In genomic region chr15:99819621-99820279, GRCm38 (mm10) we compare ENCODE assay signal across 8 mouse cellular contexts. TPM values are rescaled to one million over a fixed set of nuclear protein-coding genes. Genes with fewer than 3 reads are reported as not detected.
A peak's percentile ranks its signal among the peaks of the same experiment; 100 is the strongest.
DNase-seq lines count a peak whose midpoint lies in the region; ATAC-seq lines count a peak whose summit lies in the region.

No protein-coding gene starts in this region.

- 24% methylated on average over 14 of the region's 14 CpGs for WGBS in embryonic facial prominence, embryonic 11.5 days
- 8% methylated on average over 14 of the region's 14 CpGs for WGBS in heart, embryonic 12.5 days

- no peaks in the 10 kb centered on the region for H3K4me1 ChIP-seq in embryonic facial prominence, embryonic 11.5 days (ENCODE audit: control insufficient read depth, insufficient read depth, low read length)
- H3K4me1 ChIP-seq in heart, embryonic 12.5 days (replicated peaks), result peaks cover 24% of the 10 kb centered on the region

- H3K4me3 ChIP-seq in embryonic facial prominence, embryonic 11.5 days (ENCODE audit: low read depth, low read length), result peak overlapping the region; percentile 64
- peak overlapping the region; percentile 67 for H3K4me3 ChIP-seq in heart, embryonic 12.5 days

- ATAC-seq in embryonic facial prominence, embryonic 11.5 days (replicated peaks; ENCODE audit: insufficient number of reproducible peaks, low FRiP score, low TSS enrichment, low read depth), result peak; percentile 73; the same call in 1 of the 2 replicates
- peak; percentile 75 for ATAC-seq in heart, embryonic 12.5 days (ENCODE audit: insufficient number of reproducible peaks, low FRiP score)
- peak; percentile 63 for ATAC-seq in megakaryocyte progenitor cell, adult 5-6 weeks (replicated peaks; ENCODE audit: poor library complexity)

- H3K9ac ChIP-seq in embryonic facial prominence, embryonic 11.5 days (replicated peaks; ENCODE audit: low read length), result peak overlapping the region; percentile 78
- H3K9ac ChIP-seq in heart, embryonic 12.5 days, result peak overlapping the region; percentile 85

- DNase-seq in MEL-GATA-1-ER (ENCODE audit: extremely low read depth, low read depth), result peak; percentile 65
- peak; percentile 80 for DNase-seq in embryonic facial prominence, embryonic 11.5 days (ENCODE audit: low spot score)
- peak; percentile 49 to 63 for DNase-seq in kidney, postnatal 36 days
- peak; percentile 59 to 69 for DNase-seq in urinary bladder, postnatal 4 days (ENCODE audit: low spot score in 2 of 2)
- no peak for DNase-seq in layer of hippocampus, postnatal 10 days (ENCODE audit: low spot score in 2 of 2)
- DNase-seq in testis, postnatal 14 days (ENCODE audit: low spot score), result no peak

- H3K27me3 ChIP-seq in embryonic facial prominence, embryonic 11.5 days (ENCODE audit: control insufficient read depth, insufficient read depth, low read length), result no peaks in the 10 kb centered on the region
- H3K27me3 ChIP-seq in heart, embryonic 12.5 days (replicated peaks), result no peaks in the 10 kb centered on the region

- H3K27ac ChIP-seq in embryonic facial prominence, embryonic 11.5 days (replicated peaks; ENCODE audit: low read depth, low read length), result peak overlapping the region; percentile 97
- peak overlapping the region; percentile 92 for H3K27ac ChIP-seq in heart, embryonic 12.5 days (ENCODE audit: poor library complexity, severe bottlenecking)

- peaks cover 3% of the 10 kb centered on the region for H3K36me3 ChIP-seq in embryonic facial prominence, embryonic 11.5 days (replicated peaks; ENCODE audit: control insufficient read depth, insufficient read depth, low read depth, low read length)
- H3K36me3 ChIP-seq in heart, embryonic 12.5 days, result peaks cover 19% of the 10 kb centered on the region

- H3K4me2 ChIP-seq in embryonic facial prominence, embryonic 11.5 days (ENCODE audit: low read depth, low read length), result peak overlapping the region; percentile 64
- H3K4me2 ChIP-seq in heart, embryonic 12.5 days, result peak overlapping the region; percentile 85

- 0 out of 2 replicates have a peak, but pooled peaks cover 2% of the 10 kb centered on the region for H3K9me3 ChIP-seq in embryonic facial prominence, embryonic 11.5 days (replicated peaks; ENCODE audit: control insufficient read depth, low read length)
- H3K9me3 ChIP-seq in heart, embryonic 12.5 days (replicated peaks), result no peaks in the 10 kb centered on the region; the same call in 1 of the 2 replicates

RNA-seq across cellular contexts. Expression of gene Cers5, which starts 47.1 kb away (rescaled TPM):
- 64.6 and 70.2 TPM in 2 replicates for polyA plus RNA-seq in embryonic facial prominence, embryonic 11.5 days (2014; fragmentation: Nextera tagmentation; extraction: Ambion mirVana)
- polyA plus RNA-seq in heart, embryonic 12.5 days (2016; fragmentation: Nextera tagmentation; extraction: Ambion mirVana), result 53.9 and 55.4 TPM in 2 replicates
- total RNA-seq in megakaryocyte progenitor cell, adult 5-6 weeks (2015), result 42.9 and 49.4 TPM in 2 replicates
- 20.6 and 23.0 TPM in 2 replicates for total RNA-seq in megakaryocyte progenitor cell, adult 5-6 weeks (2017)
- 10 to 100 TPM; 39.0 to 44.3 TPM for total RNA-seq in layer of hippocampus, postnatal 10 days (2021)

RNA-seq across cellular contexts. Expression of gene Lima1, which starts 55.5 kb away (rescaled TPM):
- polyA plus RNA-seq in embryonic facial prominence, embryonic 11.5 days (2014; fragmentation: Nextera tagmentation; extraction: Ambion mirVana), result 75.3 and 80.8 TPM in 2 replicates
- polyA plus RNA-seq in heart, embryonic 12.5 days (2016; fragmentation: Nextera tagmentation; extraction: Ambion mirVana), result 24.6 and 25.5 TPM in 2 replicates
- total RNA-seq in megakaryocyte progenitor cell, adult 5-6 weeks (2015), result 4.8 and 5.0 TPM in 2 replicates
- 4.2 and 4.8 TPM in 2 replicates for total RNA-seq in megakaryocyte progenitor cell, adult 5-6 weeks (2017)
- total RNA-seq in layer of hippocampus, postnatal 10 days (2021), result 10 to 100 TPM; 15.3 to 15.5 TPM

Comparison
In these comparisons a context has a peak if more than half of its experiments do, and no peak if none do; other contexts are left out.
1. DNase-seq: peak in MEL-GATA-1-ER (single experiment), embryonic facial prominence, embryonic 11.5 days (single experiment), kidney, postnatal 36 days (2 of 2) and urinary bladder, postnatal 4 days (2 of 2); none in layer of hippocampus, postnatal 10 days (0 of 2) and testis, postnatal 14 days (single experiment).
2. Peak in every context shown above with its lines, with median percentiles within 50 percentile points of each other: ATAC-seq.